Mouse (Mus musculus) retina, embryonic 14.5 days (tissue): ENCODE results near the gene Pank1.

ENCODE experiments used
- DNase-seq: peaks from one replicate; pipeline ENCODE4 v3.0.0-alpha.2; 2015; ENCODE audit warnings: low spot score

Gene Pank1

DNA sequence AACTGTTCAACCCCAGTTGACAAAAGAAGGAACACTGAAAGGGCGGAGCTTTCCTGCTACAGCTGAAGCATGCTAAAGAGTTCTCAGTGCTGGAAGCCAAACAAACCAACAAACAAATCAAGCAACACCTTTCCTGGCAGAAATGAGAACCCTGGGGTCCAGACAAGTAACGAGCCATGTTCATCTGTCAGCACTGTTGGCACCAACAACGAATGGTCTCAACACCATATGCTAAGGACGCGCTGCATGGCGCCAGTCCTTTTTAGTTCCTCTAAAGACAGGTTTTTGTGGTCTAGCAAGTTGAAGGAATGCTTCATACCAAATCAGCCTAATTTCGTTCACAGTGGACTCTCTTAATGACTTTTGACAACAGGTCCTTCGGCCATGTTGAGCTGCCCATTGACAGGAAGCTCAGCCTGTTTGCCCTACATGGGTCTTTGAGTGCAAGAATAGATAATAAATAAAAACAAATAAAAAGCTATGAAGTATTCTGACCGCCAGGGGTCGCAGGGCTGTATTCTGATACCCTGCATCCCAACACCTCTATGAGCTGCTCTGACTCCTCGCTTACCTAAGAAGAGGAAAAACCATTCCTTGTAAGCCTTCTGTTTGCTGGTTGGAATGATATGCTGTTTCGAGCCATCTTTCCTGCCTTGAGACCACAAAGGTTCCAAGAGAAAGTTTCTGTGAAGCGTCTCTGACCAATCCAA is 53.2 kb downstream of the Pank1 start:
- peak; percentile 74 for DNase-seq

DNA sequence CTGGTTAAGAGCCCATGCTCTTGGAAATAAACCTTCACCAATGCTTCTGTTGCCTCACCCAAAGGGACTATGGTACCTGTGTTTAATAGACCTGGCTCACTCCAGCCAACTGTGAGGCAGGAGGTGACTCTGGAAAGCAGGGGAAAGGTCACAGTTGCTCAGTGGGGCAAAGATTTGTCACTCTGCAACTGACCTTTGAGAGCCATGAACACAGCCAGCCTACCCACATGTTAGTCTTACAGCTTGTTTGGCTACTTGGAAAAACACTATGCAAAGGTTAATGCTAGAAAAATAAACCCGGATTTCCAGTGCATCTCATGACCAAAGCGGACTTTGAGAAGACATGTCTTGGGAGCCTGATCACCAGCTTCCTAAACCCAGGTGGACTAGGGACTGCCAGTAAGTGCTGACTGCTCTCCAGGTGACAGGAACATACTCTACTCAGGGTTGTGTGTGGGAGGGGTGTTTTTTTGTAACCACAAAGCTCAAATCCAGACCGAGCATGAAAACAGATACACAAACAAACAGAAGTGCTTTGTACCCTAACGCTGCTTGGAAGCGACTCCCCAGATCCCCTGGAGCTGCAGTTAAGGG is 59.6 kb downstream of the Pank1 start:
- no peak for DNase-seq

DNA sequence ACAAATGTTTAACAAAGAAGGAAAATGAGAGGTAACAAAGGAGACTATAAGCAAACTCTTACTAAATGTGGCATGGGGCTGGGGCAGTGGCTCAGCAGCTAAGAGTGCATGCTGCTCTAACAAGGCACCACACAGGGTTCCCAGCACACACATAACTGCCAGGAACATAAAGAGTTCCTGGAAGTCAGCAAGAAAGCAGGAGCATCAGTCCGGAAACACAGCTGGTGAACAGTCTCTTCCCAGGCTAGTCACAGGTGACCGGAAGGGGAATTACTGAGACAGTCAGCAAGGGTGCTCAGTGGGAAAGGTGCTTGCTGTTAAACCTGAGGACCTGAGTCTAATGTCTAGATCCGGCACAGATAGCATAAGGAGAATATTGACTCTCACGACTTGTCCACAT is 63.9 kb downstream of the Pank1 start:
- DNase-seq = no peak

DNA sequence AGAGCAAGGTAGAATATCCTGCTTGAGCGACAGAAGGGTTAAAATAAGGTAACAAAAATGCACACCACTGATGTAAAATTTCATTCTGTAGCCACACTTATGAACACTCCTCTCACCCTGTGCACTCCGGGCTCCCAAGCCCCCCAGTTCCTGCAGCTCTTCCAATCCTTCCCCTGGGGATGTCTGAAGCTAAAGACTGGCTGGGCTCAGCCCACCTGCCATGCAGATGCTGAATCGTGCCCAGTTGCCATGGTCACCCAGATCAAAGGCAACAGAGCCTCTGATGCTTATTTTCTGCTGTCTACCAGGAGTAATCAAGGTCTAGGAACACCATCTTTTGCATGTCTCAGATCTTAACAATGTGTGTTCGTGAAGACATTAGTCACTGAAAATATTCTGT is 64.6 kb downstream of the Pank1 start:
- peak; percentile 2 for DNase-seq

DNA sequence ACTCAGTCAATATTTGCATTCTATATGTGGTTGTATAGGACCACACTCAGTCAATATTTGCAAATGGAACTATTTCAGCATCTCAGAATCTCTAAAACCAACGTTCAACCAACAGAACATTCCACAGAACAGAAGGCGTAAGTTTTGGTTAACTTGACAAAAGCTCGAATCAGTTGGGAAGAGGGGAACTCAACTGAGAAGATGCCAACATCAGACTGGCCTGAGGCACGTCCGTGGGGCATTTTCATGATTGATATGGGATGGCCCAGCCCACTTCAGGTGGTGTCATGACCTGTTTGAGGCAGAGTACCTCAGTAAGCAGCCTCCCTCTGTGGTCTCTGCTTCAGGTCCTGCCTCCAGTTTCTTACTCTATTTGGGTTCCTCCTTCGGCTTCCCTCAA is 65.3 kb downstream of the Pank1 start:
- no peak for DNase-seq

DNA sequence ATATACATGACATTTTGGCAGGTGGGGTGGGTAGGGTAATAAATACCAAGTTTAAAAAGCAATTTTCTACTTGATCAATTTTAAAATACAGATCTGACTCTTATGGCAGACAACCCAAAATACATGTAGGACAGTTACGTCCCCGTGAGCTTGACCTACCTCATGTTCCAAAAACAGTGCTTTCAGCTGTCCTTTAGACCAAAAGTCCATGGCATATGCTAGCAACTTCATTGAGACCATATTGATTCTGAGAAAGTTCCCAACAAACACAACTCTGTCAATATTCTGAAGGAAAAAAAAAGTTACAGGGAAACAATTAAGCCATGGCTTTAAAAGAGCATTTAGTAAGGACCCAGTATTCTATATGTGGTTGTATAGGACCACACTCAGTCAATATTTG is 65.7 kb downstream of the Pank1 start:
- DNase-seq = no peak

DNA sequence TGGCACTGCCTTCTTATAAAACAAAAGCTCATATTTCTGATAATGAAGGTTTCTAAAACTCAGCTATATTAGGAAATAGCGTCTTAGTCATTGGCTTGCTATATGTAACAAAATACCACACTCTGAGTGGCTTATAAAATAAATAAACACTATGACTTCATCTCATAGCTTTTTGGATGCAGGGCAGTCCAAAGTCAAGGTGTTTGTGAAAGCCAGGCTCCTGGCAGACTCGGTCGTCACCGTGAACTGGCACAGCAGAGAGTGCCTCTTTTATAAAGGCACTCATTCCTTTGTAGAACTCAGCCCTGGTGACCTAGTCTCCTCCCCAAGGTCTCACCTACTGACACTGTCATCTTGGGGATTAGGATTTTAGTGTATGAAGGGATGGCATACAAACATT is 66.5 kb downstream of the Pank1 start:
- DNase-seq = no peak

DNA sequence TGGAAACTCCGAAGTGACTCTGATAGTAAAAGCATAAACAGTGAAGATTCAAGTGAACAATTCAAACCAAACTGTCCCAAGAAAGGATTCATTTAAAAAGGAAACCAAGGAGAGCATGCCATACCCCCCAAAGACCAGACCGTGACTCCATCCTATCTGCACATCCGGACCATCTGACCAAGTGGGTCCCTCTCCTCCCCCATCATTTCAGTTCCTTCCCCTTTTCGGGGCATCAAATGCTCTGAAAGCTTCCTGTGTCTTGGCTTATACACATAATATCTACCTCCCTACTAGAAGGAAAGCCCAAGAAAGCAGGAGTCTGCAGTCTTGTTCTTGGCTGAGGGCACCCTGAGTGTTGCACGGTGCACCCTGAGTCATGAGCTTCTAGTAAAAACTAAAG is 72.1 kb downstream of the Pank1 start:
- no peak for DNase-seq

DNA sequence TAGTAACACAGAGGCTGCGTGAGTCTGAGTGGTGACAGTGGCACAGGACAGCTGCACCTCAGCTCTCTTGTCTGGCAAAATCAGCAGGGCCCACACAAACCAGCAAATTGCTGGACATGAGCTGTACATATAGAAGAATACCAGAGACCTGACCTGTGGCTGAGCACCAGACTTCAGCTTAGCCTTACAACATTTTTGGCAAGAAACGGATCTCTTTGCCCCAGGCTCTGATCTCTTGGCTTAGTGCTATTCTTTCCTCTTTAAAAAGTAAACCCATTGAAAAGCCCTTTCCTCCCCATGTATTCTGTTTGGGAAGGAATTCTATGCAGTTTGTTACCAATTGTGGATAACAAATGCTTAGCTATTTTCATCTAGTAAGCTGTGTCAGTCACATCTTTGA is 74.2 kb downstream of the Pank1 start:
- no peak for DNase-seq

DNA sequence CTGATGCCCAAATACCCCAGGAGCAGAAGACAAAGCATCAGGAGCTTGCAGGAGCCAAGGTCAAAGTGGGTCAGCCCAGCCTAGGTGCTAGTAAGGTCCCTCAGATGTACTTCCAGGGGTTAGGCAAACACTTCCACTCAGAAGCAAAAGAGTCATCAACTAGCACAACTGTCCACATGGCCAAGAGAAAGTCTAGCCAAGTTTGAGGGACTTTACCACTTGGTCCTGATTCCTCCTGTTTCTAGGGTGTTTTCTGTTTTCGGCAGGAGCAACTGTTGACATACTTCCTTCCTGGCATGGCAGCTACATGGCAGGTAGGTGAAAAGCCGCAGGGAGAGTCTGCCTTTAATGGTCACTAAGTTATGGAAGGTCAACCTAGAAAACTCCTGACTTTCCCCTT is 74.7 kb downstream of the Pank1 start:
- DNase-seq = no peak

DNA sequence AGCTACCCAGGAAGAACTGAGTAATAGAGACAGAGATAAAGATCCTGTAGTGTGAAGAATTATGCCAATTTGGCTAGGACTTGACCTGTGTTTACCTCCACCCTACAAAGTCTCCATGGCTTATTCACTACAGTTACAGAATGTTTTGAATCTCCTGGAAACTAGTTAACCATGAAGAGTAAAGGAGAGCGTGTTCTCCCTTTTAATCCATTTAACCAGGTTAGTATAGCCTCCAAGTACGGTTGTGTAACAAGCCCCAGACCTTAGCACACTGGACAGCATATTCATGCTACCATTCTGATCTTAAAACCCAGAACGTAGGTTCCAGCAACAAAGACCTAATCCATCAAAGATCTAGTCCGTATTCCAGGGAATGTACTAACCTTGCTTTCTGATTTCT is 75.9 kb downstream of the Pank1 start:
- DNase-seq = no peak

DNA sequence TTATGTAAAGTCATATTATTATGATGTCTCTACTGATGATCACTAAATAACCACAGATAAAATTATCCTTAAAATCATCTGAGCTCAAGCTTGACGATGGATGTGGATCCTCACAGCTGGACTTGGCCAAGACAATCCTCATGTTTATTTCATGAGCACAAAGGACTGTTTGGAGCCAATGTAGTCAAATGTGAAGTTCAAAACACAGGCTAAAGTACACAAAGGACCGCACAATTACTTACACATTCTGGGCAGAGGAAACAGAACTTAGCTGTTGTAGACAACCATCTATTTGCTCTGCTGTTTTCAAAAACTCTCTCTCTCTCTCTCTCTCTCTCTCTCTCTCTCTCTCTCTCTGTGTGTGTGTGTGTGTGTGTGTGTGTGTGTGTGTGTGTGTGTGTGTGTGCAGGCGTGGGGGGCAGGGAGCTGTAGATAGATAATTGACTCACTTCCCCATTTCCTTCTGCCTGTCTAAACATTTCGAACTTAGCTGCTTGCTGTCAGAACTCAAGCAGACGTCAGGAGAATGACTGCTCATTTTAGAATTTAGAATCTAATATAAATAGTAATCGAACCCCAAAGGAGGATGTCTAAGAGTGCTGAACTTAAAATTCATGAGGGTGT is 79.5 kb downstream of the Pank1 start:
- no peak for DNase-seq

DNA sequence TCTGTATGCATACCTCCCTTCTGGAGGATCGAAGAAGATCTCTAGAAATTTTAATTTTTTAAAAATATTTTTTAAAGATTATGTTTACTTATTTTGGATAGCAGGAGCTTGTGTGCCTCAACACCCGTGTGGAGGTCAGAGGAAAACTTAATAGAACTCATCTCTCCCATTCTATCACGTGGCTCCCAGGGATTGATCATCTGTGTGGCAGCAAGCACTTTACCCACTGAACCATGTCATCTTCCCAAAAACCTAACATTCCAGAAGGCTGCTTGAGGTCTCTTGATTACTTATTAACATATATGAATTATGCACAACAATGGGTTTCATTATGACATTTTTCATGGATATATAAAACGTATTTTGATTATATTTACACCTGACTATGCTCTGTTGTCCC is 82.9 kb downstream of the Pank1 start:
- DNase-seq = no peak

DNA sequence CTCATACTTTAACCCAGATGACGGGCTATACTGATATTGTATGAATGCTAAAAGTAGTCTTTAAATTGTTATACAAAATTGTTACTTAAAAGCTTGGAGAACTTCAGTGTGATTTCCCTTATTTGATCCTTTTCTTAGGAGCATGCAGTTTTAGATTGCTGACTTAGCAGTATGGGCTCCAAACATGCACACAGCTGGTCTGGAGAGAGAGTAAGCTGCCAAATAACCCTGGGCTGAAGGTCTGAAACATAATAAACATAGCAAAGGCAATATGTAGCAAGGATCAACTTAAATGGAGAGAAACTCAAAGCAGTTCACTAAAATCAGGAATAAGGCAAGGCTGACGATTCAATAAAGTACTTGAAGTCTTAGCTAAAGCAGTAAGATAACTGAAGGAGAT is 96.8 kb downstream of the Pank1 start:
- DNase-seq = no peak

DNA sequence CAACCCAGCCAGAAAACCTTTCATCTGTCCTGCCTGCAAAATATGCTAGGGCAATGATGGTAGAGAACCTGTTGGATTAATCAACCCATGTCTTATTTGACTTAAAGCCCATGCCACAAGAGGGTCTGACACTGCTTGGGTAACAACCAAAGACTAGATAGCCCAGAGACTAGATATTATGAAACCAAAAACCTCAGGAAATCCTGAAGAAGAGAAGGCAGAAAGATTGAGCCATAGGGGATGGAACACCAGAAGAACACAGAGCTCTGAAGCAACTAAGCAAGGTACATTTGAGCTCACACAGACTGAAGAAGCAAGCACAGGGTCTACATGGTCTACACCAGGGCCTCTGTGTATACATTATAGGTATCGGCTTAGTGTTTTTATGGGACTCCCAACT is 100.3 kb downstream of the Pank1 start:
- DNase-seq = no peak

DNA sequence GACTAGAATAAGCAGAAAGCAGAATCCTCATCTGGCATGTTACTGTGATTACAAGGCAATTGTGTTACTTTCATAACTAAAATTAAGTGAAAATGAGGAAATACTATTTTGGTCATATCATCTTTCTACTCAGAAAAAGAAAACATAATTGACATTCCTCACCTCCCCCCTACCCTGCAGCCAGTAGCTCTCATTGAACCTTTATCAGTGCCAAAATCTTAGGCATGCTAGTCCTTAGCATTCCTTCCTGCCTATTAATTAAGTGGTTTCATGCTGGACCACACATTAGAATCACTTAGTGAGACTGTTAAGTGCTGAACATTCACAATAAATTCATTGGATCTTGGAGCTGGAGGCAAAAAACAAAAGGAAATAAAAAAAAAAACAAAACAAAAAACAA is 101.2 kb downstream of the Pank1 start:
- DNase-seq = no peak

DNA sequence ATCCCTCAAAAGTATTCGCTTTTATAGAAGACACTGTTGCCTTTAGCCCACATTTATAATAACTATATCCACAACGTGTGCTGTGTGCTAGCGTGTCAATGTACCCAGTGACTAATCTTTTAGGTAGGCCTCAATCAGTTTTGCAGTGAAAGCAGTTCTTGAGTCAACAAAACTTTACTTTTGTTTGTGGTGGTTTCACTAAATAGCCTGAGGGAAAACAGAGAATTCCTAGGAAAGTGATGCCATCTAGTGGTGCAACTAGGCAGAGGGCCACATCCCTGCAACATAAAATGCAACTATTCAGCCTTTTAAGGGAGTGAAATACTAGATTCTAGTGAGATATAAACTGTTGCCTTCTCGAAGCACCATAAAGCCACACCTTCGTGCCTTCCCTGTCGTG is 106.5 kb downstream of the Pank1 start:
- DNase-seq = peak; percentile 83

DNA sequence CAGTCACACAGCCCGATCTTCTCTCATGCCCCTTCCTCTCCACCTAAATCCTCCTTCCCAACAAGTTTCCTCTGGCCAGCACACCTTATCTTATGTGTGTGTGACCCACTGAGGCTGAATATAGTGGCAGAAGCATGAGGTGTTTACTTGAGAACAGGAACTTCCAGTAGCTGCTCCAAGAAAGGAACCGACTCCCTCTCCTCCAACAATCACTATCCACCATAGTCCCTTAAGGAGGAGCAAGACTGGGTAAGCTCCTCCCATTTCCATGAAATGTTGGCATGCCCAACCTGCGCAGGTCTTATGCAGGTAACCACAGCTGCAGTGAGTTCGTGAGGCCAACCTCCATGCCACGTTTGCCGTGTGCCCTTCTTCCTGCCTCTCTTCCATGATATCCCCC is 108.5 kb downstream of the Pank1 start:
- no peak for DNase-seq

DNA sequence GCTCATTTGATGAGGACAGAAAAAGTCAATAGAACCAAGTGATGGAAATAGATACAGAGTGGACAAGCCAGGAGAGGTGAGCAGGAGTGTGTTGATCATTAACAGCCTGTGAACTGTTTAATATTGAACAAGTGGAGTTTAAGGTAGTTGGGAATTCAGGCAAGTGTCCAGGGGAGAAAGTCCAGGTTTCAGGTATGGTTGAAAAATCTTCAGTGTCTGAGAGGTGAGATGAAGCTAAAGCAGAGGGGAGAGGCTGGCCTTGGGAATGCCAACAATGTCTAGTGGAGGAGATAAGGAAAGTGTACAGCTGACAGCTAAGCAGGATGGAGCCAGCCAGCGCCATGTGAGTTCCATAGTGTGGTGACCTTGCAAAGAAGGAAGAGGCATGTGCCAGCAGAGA is 120.5 kb downstream of the Pank1 start:
- no peak for DNase-seq
